Mouse (Mus musculus) small intestine, adult 2 months (tissue): Measurements from ENCODE around the gene Slc17a9.

Experiments
- CTCF ChIP-seq: fragments of 200-500 bp; IDR thresholded peaks from 2 replicates; pipeline ENCODE4 v1.5.1; 2012; ENCODE audit warnings: low read depth, mild to moderate bottlenecking, control low read depth, inconsistent platforms, low read length, moderate library complexity, mixed read lengths; ENCODE audit not compliant: insufficient replicate concordance, insufficient read length; ENCODE audit errors: extremely low read depth
- POLR2A ChIP-seq: fragments of 200-500 bp; IDR thresholded peaks from 2 replicates; pipeline ENCODE4 v1.6.1; 2012; ENCODE audit warnings: low read depth, mild to moderate bottlenecking, control low read depth, inconsistent platforms, low read length, moderate library complexity

- TF ChIP-seq CTCF, result no peak
- TF ChIP-seq POLR2A, result no peak
Observed at GRCm38 (mm10) chr2:180705066-180705465, 20.0 kb upstream of the Slc17a9 start.
